Mouse (Mus musculus): Measurements from ENCODE around the gene Sema6c. TPM values are rescaled to one million over a fixed set of nuclear protein-coding genes. Genes with fewer than 3 reads are reported as not detected.
A peak's percentile ranks its signal among the peaks of the same experiment; 100 is the strongest.
"Not testable (repeated sequence)": the region's sequence is repeated elsewhere in the genome, so short reads cannot be mapped to it uniquely, and the experiment has no call there.

The Sema6c gene
- total RNA-seq, 2 experiments from 2014 or later: 141 to 155 TPM

GRCm38 (mm10) chr3:95179890-95180289 is 19.6 kb downstream of the Sema6c start:
- intact Hi-C loops (cut with DNase I): no loop called here

GRCm38 (mm10) chr3:95181841-95182240 is 21.6 kb downstream of the Sema6c start:
- intact Hi-C loops (cut with DNase I): no loop called here
- no peak for DNase-seq

More at GRCm38 (mm10) chr3:95179890-95180289, 19.6 kb downstream of the Sema6c start:
- DNase-seq: no peak

GRCm38 (mm10) chr3:95184796-95185577 is 24.7 kb downstream of the Sema6c start:
- intact Hi-C loops (cut with DNase I): no loop called here
- no peak for DNase-seq

- DNase-seq: no peak
- intact Hi-C loops (cut with DNase I): no loop called here
These were observed 25.8 kb downstream of the Sema6c start for GRCm38 (mm10) chr3:95186100-95186499.

GRCm38 (mm10) chr3:95186888-95187287 is 26.6 kb downstream of the Sema6c start:
- DNase-seq: no peak
- intact Hi-C loops (cut with DNase I): no loop called here

GRCm38 (mm10) chr3:95194721-95195135 is 34.5 kb downstream of the Sema6c start:
- no peak for DNase-seq
- intact Hi-C loops (cut with DNase I): no loop called here

- intact Hi-C loops (cut with DNase I): no loop called here
- no peak for DNase-seq
These were observed 35.5 kb downstream of the Sema6c start for GRCm38 (mm10) chr3:95195772-95196171.

GRCm38 (mm10) chr3:95199101-95199500 is 38.8 kb downstream of the Sema6c start:
- intact Hi-C loops (cut with DNase I): no loop called here
- DNase-seq: no peak

- intact Hi-C loops (cut with DNase I): no loop called here
- no peak for DNase-seq
These were observed 39.9 kb downstream of the Sema6c start for GRCm38 (mm10) chr3:95200132-95200531.

GRCm38 (mm10) chr3:95200562-95200961 is 40.3 kb downstream of the Sema6c start:
- intact Hi-C loops (cut with DNase I): no loop called here

GRCm38 (mm10) chr3:95203880-95204279 is 43.6 kb downstream of the Sema6c start:
- intact Hi-C loops (cut with DNase I): no loop called here
- DNase-seq: no peak

More at GRCm38 (mm10) chr3:95200562-95200961, 40.3 kb downstream of the Sema6c start:
- no peak for DNase-seq

- no peak for DNase-seq
- intact Hi-C loops (cut with DNase I): no loop called here
These were observed 48.0 kb downstream of the Sema6c start for GRCm38 (mm10) chr3:95208286-95208685.

- no peak for DNase-seq
- intact Hi-C loops (cut with DNase I): no loop called here
These were observed 50.3 kb downstream of the Sema6c start for GRCm38 (mm10) chr3:95210585-95210984.

GRCm38 (mm10) chr3:95212889-95213608 is 52.8 kb downstream of the Sema6c start:
- DNase-seq; intact Hi-C loops (cut with DNase I): not testable (repeated sequence)

- DNase-seq: no peak
- intact Hi-C loops (cut with DNase I): no loop called here
These were observed 53.3 kb downstream of the Sema6c start for GRCm38 (mm10) chr3:95213609-95213975.

- intact Hi-C loops (cut with DNase I): loop anchor here (2.0 kb wide), 1 partner anchor 74 kb away; the partner anchor contains the start of gene Tnfaip8l2
- DNase-seq: no peak
These were observed 56.5 kb downstream of the Sema6c start for GRCm38 (mm10) chr3:95216655-95217254.

- DNase-seq: peak; percentile 96
- intact Hi-C loops (cut with DNase I): loop anchor here (2.0 kb wide), 1 partner anchor 75 kb away; the partner anchor contains the start of gene Tnfaip8l2
These were observed 57.2 kb downstream of the Sema6c start, which contains the start of gene Gabpb2 for GRCm38 (mm10) chr3:95217255-95218134. Gene Gabpb2 (minus strand): TSS chr3:95217916.

- no peak for DNase-seq
- intact Hi-C loops (cut with DNase I): no loop called here
These were observed 58.3 kb downstream of the Sema6c start for GRCm38 (mm10) chr3:95218466-95219137.

- DNase-seq: no peak
These were observed 62.8 kb downstream of the Sema6c start for GRCm38 (mm10) chr3:95223041-95223440.

More at GRCm38 (mm10) chr3:95223041-95223440, 62.8 kb downstream of the Sema6c start:
- intact Hi-C loops (cut with DNase I): no loop called here

Measured in left cerebral cortex, postnatal 4 days (tissue).